Mouse (Mus musculus): ENCODE data around the gene Tmem91.

GRCm38 (mm10) chr7:25709961-25710360 is 35.0 kb upstream of the Tmem91 start:
- no peak for TF ChIP-seq CTCF (conservative IDR thresholded peaks at IDR 0.05; ENCODE audit: insufficient read depth, insufficient read length, low read depth, low read length)
- TF ChIP-seq POLR2A (IDR thresholded peaks at IDR 0.05; ENCODE audit: low read depth, low read length): no peak
